8 mouse cellular contexts compared by ENCODE assay signal in the genomic region with DNA sequence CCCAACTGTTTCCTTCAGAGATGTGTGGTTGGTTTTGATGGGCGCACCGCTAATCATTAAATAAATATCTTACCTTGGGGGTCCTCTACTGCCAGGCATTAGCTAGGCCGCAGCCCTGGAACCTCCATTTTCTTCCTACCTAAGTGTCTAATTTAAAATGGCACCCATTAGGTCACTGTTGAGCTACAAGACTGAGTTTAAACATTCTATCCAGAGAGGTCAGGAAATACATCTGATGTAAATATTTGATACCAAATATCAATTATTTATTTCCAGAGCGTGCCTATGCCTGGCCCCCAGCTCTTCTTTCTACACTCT. TPM values are rescaled to one million over a fixed set of nuclear protein-coding genes. Genes with fewer than 3 reads are reported as not detected.
DNase-seq lines count a peak whose midpoint lies in the region; ATAC-seq and TF ChIP-seq lines count a peak whose summit lies in the region.

No protein-coding gene starts in this region.

- H3K4me1 ChIP-seq in megakaryocyte, embryonic 14.5 days = peaks cover 15% of the 10 kb centered on the region
- H3K4me1 ChIP-seq in limb, embryonic 14.5 days (ENCODE audit: control insufficient read depth, insufficient read depth, low read length) = no peaks in the 10 kb centered on the region
- H3K4me1 ChIP-seq in stomach, postnatal 0 days (replicated peaks; ENCODE audit: control insufficient read depth, insufficient read depth) = peaks cover 2% of the 10 kb centered on the region; the same call in 1 of the 2 replicates

- WGBS in limb, embryonic 14.5 days = 33% methylated on average over 4 of the region's 4 CpGs
- WGBS in stomach, postnatal 0 days = 36% methylated on average over 4 of the region's 4 CpGs

- peaks cover 3% of the 10 kb centered on the region for H3K27me3 ChIP-seq in megakaryocyte, embryonic 14.5 days (replicated peaks)
- H3K27me3 ChIP-seq in limb, embryonic 14.5 days (ENCODE audit: control insufficient read depth, insufficient read depth, low read length) = no peaks in the 10 kb centered on the region
- H3K27me3 ChIP-seq in stomach, postnatal 0 days (ENCODE audit: control insufficient read depth, insufficient read depth, low read length) = no peaks in the 10 kb centered on the region

- no peaks in the 10 kb centered on the region for H3K36me3 ChIP-seq in megakaryocyte, embryonic 14.5 days (replicated peaks; ENCODE audit: low read length)
- no peaks in the 10 kb centered on the region for H3K36me3 ChIP-seq in limb, embryonic 14.5 days (ENCODE audit: control insufficient read depth, insufficient read depth, low read length)
- H3K36me3 ChIP-seq in stomach, postnatal 0 days (ENCODE audit: control insufficient read depth, insufficient read depth, low read length) = no peaks in the 10 kb centered on the region

- peak overlapping the region; percentile 77 for H3K9ac ChIP-seq in limb, embryonic 14.5 days (ENCODE audit: low read depth, low read length, severe bottlenecking)
- H3K9ac ChIP-seq in stomach, postnatal 0 days (ENCODE audit: low read length) = peak overlapping the region; percentile 55

- no peak for TF ChIP-seq EP300 in stomach, postnatal 0 days (optimal IDR thresholded peaks at IDR 0.05)

- peak overlapping the region; percentile 91 for H3K4me3 ChIP-seq in megakaryocyte, embryonic 14.5 days (replicated peaks)
- H3K4me3 ChIP-seq in limb, embryonic 14.5 days (replicated peaks; ENCODE audit: low read length) = peak overlapping the region; percentile 59
- H3K4me3 ChIP-seq in stomach, postnatal 0 days (ENCODE audit: low read depth, low read length) = peak overlapping the region; percentile 46

- peak; percentile 58 for DNase-seq in embryo, embryonic 10.5 days (ENCODE audit: low spot score)
- DNase-seq in embryo, embryonic 11 days = no peak
- peak; percentile 30 for DNase-seq in limb, embryonic 14.5 days (ENCODE audit: low spot score)
- DNase-seq in stomach, postnatal 0 days (ENCODE audit: low spot score) = no peak
- DNase-seq in urinary bladder, postnatal 14 days (ENCODE audit: low spot score) = no peak
- DNase-seq in spleen, postnatal 4 days (ENCODE audit: low spot score in 2 of 2) = no peak

- no peaks in the 10 kb centered on the region for H3K9me3 ChIP-seq in megakaryocyte, embryonic 14.5 days
- H3K9me3 ChIP-seq in limb, embryonic 14.5 days (ENCODE audit: control insufficient read depth, low read length) = no peaks in the 10 kb centered on the region
- H3K9me3 ChIP-seq in stomach, postnatal 0 days (ENCODE audit: control insufficient read depth, low read length) = no peaks in the 10 kb centered on the region

- no peak overlapping the region for H3K27ac ChIP-seq in limb, embryonic 14.5 days (replicated peaks; ENCODE audit: low read depth, low read length)
- no peak overlapping the region for H3K27ac ChIP-seq in stomach, postnatal 0 days (replicated peaks)

- no peak for ATAC-seq in megakaryocyte, adult 5-6 weeks (ENCODE audit: poor library complexity, severe bottlenecking)
- no peak for ATAC-seq in limb, embryonic 14.5 days (ENCODE audit: low FRiP score, low read depth)
- no peak for ATAC-seq in stomach, postnatal 0 days (ENCODE audit: low FRiP score, low TSS enrichment)

- no peak for TF ChIP-seq POLR2A in limb, embryonic 14.5 days (IDR thresholded peaks at IDR 0.05; ENCODE audit: borderline replicate concordance, extremely low read depth, insufficient read depth, insufficient read length)

- H3K4me2 ChIP-seq in limb, embryonic 14.5 days (replicated peaks; ENCODE audit: low read depth, low read length, severe bottlenecking) = peak overlapping the region; percentile 71
- peak overlapping the region; percentile 81 for H3K4me2 ChIP-seq in stomach, postnatal 0 days (replicated peaks; ENCODE audit: low read depth)

- TF ChIP-seq CTCF in stomach, postnatal 0 days (IDR thresholded peaks at IDR 0.05; ENCODE audit: low read depth) = no peak

RNA-seq across cellular contexts. Expression of a gene that starts 0.2 kb away (rescaled TPM):
- 0.16 TPM in 1 of 2 replicates, not detected in the other for polyA plus RNA-seq in megakaryocyte, embryonic 14.5 days (2012; ENCODE audit: insufficient read depth, low replicate concordance)
- not detected in 2 replicates for total RNA-seq in megakaryocyte, adult 5-6 weeks (2015)
- total RNA-seq in megakaryocyte, adult 5-6 weeks (2017) = not detected in 2 replicates
- polyA plus RNA-seq in limb, embryonic 14.5 days (2012; rRNA removed) = 1.7 and 1.9 TPM in 2 replicates
- 1.3 and 1.7 TPM in 2 replicates for polyA plus RNA-seq in limb, embryonic 14.5 days (2014; fragmentation: Nextera tagmentation; extraction: Ambion mirVana)
- 0.13 and 0.15 TPM in 2 replicates for polyA plus RNA-seq in stomach, postnatal 0 days (2015; fragmentation: Nextera tagmentation; extraction: Ambion mirVana)

RNA-seq across cellular contexts. Expression of a gene that starts 37.8 kb away (rescaled TPM):
- polyA plus RNA-seq in megakaryocyte, embryonic 14.5 days (2012; ENCODE audit: insufficient read depth, low replicate concordance) = 0.92 TPM in 1 of 2 replicates, not detected in the other
- total RNA-seq in megakaryocyte, adult 5-6 weeks (2015) = 19.6 and 21.5 TPM in 2 replicates
- total RNA-seq in megakaryocyte, adult 5-6 weeks (2017) = 20.5 and 22.7 TPM in 2 replicates
- 65.8 and 66.8 TPM in 2 replicates for polyA plus RNA-seq in limb, embryonic 14.5 days (2012; rRNA removed)
- polyA plus RNA-seq in limb, embryonic 14.5 days (2014; fragmentation: Nextera tagmentation; extraction: Ambion mirVana) = 39.8 and 46.4 TPM in 2 replicates
- polyA plus RNA-seq in stomach, postnatal 0 days (2015; fragmentation: Nextera tagmentation; extraction: Ambion mirVana) = 7.4 and 8.0 TPM in 2 replicates

Comparison
In these comparisons a context has a peak if more than half of its experiments do, and no peak if none do; other contexts are left out.
1. DNase-seq: peak in embryo, embryonic 10.5 days (single experiment) and limb, embryonic 14.5 days (single experiment); none in embryo, embryonic 11 days (single experiment), stomach, postnatal 0 days (single experiment), urinary bladder, postnatal 14 days (single experiment) and spleen, postnatal 4 days (0 of 2).
2. Peak in every context shown above with its lines, with median percentiles within 50 percentile points of each other: H3K4me3 ChIP-seq.